8 mouse cellular contexts compared by ENCODE assay signal in the genomic region with DNA sequence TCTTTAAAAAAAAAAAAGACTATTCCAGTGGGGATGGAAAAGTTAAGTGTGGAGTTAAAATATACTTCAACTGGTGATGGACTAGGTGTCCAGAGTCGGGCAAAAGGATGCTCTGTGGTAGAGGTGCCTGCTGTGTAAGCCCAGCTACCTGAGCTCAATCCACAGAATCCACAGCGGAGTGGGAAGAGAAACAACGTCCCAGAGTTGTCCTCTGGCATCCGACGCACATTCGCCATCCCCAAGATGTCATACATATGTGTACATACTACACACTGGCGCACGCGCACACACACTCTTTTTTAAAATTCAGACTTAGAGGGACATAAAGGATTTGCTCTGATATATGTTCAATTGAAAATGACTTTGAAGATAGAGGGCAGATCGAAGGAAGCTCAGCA. TPM values are rescaled to one million over a fixed set of nuclear protein-coding genes. Genes with fewer than 3 reads are reported as not detected.
A peak's percentile ranks its signal among the peaks of the same experiment; 100 is the strongest.
DNase-seq lines count a peak whose midpoint lies in the region; ATAC-seq and TF ChIP-seq lines count a peak whose summit lies in the region.

No protein-coding gene starts in this region.

- H3K36me3 ChIP-seq in heart, embryonic 13.5 days = peaks cover 4% of the 10 kb centered on the region; the same call in 1 of the 2 replicates
- H3K36me3 ChIP-seq in G1E (replicated peaks) = peaks cover 34% of the 10 kb centered on the region
- no peaks in the 10 kb centered on the region for H3K36me3 ChIP-seq in hindbrain, embryonic 14.5 days (replicated peaks; ENCODE audit: control insufficient read depth, insufficient read depth)
- H3K36me3 ChIP-seq in midbrain, embryonic 12.5 days = no peaks in the 10 kb centered on the region

- 46% methylated on average over 10 of the region's 10 CpGs for WGBS in heart, embryonic 13.5 days
- WGBS in hindbrain, embryonic 14.5 days = 49% methylated on average over 10 of the region's 10 CpGs
- WGBS in midbrain, embryonic 12.5 days = 49% methylated on average over 10 of the region's 10 CpGs

- DNase-seq in heart, postnatal 4 days = no peak
- no peak for DNase-seq in G1E (ENCODE audit: low spot score)
- no peak for DNase-seq in hindbrain, embryonic 14.5 days (ENCODE audit: low spot score)
- DNase-seq in embryo, embryonic 10 days (ENCODE audit: low spot score) = no peak
- no peak for DNase-seq in gastrocnemius, postnatal 10 days
- no peak for DNase-seq in urinary bladder, postnatal 10 days (ENCODE audit: low spot score)

- no peak for ATAC-seq in heart, embryonic 13.5 days (ENCODE audit: extremely low read depth, insufficient number of reproducible peaks, low FRiP score, low TSS enrichment)
- no peak for ATAC-seq in G1E (ENCODE audit: extremely low read depth, insufficient number of reproducible peaks, low FRiP score, poor library complexity, severe bottlenecking)
- ATAC-seq in hindbrain, embryonic 14.5 days (ENCODE audit: low FRiP score) = no peak
- ATAC-seq in midbrain, embryonic 12.5 days (ENCODE audit: low FRiP score, low read depth) = no peak

- no peak overlapping the region for H3K27ac ChIP-seq in heart, embryonic 13.5 days (replicated peaks)
- H3K27ac ChIP-seq in hindbrain, embryonic 14.5 days = no peak overlapping the region
- no peak overlapping the region for H3K27ac ChIP-seq in midbrain, embryonic 12.5 days (replicated peaks)

- peaks cover 53% of the 10 kb centered on the region for H3K4me1 ChIP-seq in heart, embryonic 13.5 days
- peaks cover 55% of the 10 kb centered on the region for H3K4me1 ChIP-seq in G1E (ENCODE audit: insufficient read depth, low read depth, low read length)
- H3K4me1 ChIP-seq in hindbrain, embryonic 14.5 days (replicated peaks; ENCODE audit: control insufficient read depth, insufficient read depth, low read length) = peaks cover 7% of the 10 kb centered on the region
- peaks cover 20% of the 10 kb centered on the region for H3K4me1 ChIP-seq in midbrain, embryonic 12.5 days

- peak overlapping the region; percentile 93 for H3K4me3 ChIP-seq in heart, embryonic 13.5 days
- peak overlapping the region; percentile 86 for H3K4me3 ChIP-seq in G1E (ENCODE audit: low read depth, low read length)
- peak overlapping the region; percentile 73 for H3K4me3 ChIP-seq in hindbrain, embryonic 14.5 days (replicated peaks; ENCODE audit: low read length)
- peak overlapping the region; percentile 75 for H3K4me3 ChIP-seq in midbrain, embryonic 12.5 days

- no peaks in the 10 kb centered on the region for H3K27me3 ChIP-seq in heart, embryonic 13.5 days (replicated peaks)
- no peaks in the 10 kb centered on the region for H3K27me3 ChIP-seq in G1E (ENCODE audit: insufficient read depth, low read length)
- H3K27me3 ChIP-seq in hindbrain, embryonic 14.5 days (ENCODE audit: control insufficient read depth, insufficient read depth, low read length) = no peaks in the 10 kb centered on the region
- H3K27me3 ChIP-seq in midbrain, embryonic 12.5 days = no peaks in the 10 kb centered on the region

- TF ChIP-seq CTCF in G1E (IDR thresholded peaks at IDR 0.05; ENCODE audit: low read depth, low read length) = no peak

- peak overlapping the region; percentile 96 for H3K9ac ChIP-seq in heart, embryonic 13.5 days
- H3K9ac ChIP-seq in hindbrain, embryonic 14.5 days = peak overlapping the region; percentile 58
- peak overlapping the region; percentile 75 for H3K9ac ChIP-seq in midbrain, embryonic 12.5 days (replicated peaks)

- no peaks in the 10 kb centered on the region for H3K9me3 ChIP-seq in heart, embryonic 13.5 days
- no peaks in the 10 kb centered on the region for H3K9me3 ChIP-seq in G1E (replicated peaks)
- H3K9me3 ChIP-seq in hindbrain, embryonic 14.5 days (ENCODE audit: control insufficient read depth, low read length) = no peaks in the 10 kb centered on the region
- H3K9me3 ChIP-seq in midbrain, embryonic 12.5 days = no peaks in the 10 kb centered on the region

- peak overlapping the region; percentile 94 for H3K4me2 ChIP-seq in heart, embryonic 13.5 days
- peak overlapping the region; percentile 62 for H3K4me2 ChIP-seq in hindbrain, embryonic 14.5 days (replicated peaks)
- peak overlapping the region; percentile 95 for H3K4me2 ChIP-seq in midbrain, embryonic 12.5 days (replicated peaks)

RNA-seq across cellular contexts. Expression of a gene that starts 0.9 kb away (rescaled TPM):
- 85.8 and 88.4 TPM in 2 replicates for polyA plus RNA-seq in heart, embryonic 13.5 days (2015; fragmentation: Nextera tagmentation; extraction: Ambion mirVana)
- 100 to 1,000 TPM; 109 to 114 TPM for total RNA-seq in heart, postnatal 4 days (2021)
- total RNA-seq in G1E (2014; fragmentation: Nextera tagmentation) = 94.0 and 105 TPM in 2 replicates
- 284 and 317 TPM in 2 replicates for total RNA-seq in G1E (2017)
- 97.4 and 130 TPM in 2 replicates for polyA plus RNA-seq in G1E (2012)
- 48.0 and 51.1 TPM in 2 replicates for polyA plus RNA-seq in hindbrain, embryonic 14.5 days (2014; fragmentation: Nextera tagmentation; extraction: Ambion mirVana)
- 107 and 110 TPM in 2 replicates for polyA plus RNA-seq in midbrain, embryonic 12.5 days (2016; fragmentation: Nextera tagmentation; extraction: Ambion mirVana)
- 10 to 100 TPM; 56.8 to 59.3 TPM for total RNA-seq in gastrocnemius, postnatal 10 days (2021)

RNA-seq across cellular contexts. Expression of a gene that starts 1.0 kb away (rescaled TPM):
- 12.9 and 13.1 TPM in 2 replicates for polyA plus RNA-seq in heart, embryonic 13.5 days (2015; fragmentation: Nextera tagmentation; extraction: Ambion mirVana)
- total RNA-seq in heart, postnatal 4 days (2021) = 1 to 10 TPM; 6.4 to 8.5 TPM
- total RNA-seq in G1E (2014; fragmentation: Nextera tagmentation) (6.3 and 12.4 TPM in 2 replicates), G1E (2017) (14.8 and 15.0 TPM in 2 replicates)
- 1.1 TPM in 2 replicates for polyA plus RNA-seq in G1E (2012)
- polyA plus RNA-seq in hindbrain, embryonic 14.5 days (2014; fragmentation: Nextera tagmentation; extraction: Ambion mirVana) = 12.0 and 13.2 TPM in 2 replicates
- polyA plus RNA-seq in midbrain, embryonic 12.5 days (2016; fragmentation: Nextera tagmentation; extraction: Ambion mirVana) = 16.3 and 16.6 TPM in 2 replicates
- 1 to 10 TPM; 6.1 to 6.6 TPM for total RNA-seq in gastrocnemius, postnatal 10 days (2021)
